Mouse (Mus musculus): ENCODE data around the gene Kbtbd6. TPM values are rescaled to one million over a fixed set of nuclear protein-coding genes. Genes with fewer than 3 reads are reported as not detected.

Gene Kbtbd6
- total and polyA plus RNA-seq, 3 experiments, result 0.12 TPM; not detected in 2

DNA sequence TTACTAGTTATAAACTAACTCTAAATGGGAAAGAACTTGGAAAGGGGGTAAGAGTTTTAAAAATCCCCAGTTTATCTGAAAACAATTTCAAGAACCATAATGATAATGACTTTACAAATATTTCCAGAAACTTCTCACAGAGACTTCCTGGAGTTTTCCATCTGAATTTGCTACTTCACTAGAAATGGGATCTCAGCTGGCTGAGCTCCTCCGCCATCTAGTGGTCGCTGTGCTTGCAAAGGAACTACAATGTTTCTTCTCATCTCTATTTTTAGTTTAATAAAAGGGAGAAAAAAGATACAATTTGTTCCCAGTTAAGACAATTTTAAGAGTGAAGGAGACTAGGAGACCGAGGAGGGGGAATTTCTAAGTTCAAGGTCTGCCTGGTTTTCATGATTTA lies 16.0 kb downstream of the Kbtbd6 start (continued):
- TF ChIP-seq ELF1 (IDR thresholded peaks at IDR 0.05; ENCODE audit: low read depth, low read length) (no peak), NELFE (IDR thresholded peaks at IDR 0.05; ENCODE audit: low read depth, low read length) (no peak), ZC3H11A (IDR thresholded peaks at IDR 0.05; ENCODE audit: low read depth, low read length) (peak; percentile 13; the same call in 1 of the 2 replicates), ZNF384 (IDR thresholded peaks at IDR 0.05; ENCODE audit: low read depth, low read length) (no peak), MAX (IDR thresholded peaks at IDR 0.05; ENCODE audit: low read length) (no peak), KAT2A (IDR thresholded peaks at IDR 0.05; ENCODE audit: insufficient replicate concordance, low read length) (no peak), RAD21 (IDR thresholded peaks at IDR 0.05; ENCODE audit: low read depth, low read length) (peak; percentile 72)

DNA sequence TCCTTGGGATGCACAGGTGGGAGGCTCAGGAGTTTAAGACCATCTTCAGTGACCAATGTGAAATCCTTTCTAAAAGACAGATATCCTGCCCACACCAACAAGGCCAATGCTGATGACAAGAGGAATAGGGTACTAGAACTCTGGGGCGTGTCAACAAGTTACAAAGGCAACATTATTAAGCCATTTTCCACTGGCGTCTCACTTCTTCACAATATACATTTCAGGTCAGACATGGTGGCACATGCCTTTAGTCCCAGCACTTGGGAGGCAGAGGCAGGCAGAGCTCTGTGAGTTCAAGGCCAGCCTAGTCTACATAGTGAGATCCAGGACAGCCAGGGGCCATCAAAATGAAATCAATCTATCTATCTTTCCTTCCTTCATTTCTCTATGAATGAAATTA lies 21.7 kb downstream of the Kbtbd6 start:
- Histone ChIP-seq H3K4me3 (replicated peaks in 1 of 3; ENCODE audit: low read depth in 2 of 3, low read length in 2 of 3, poor library complexity in 1 of 3) (no peak overlapping the region), H3K27me3 (replicated peaks) (no peaks in the 10 kb centered on the region), H3K9ac (ENCODE audit: insufficient read depth, low read depth) (no peak overlapping the region), H3K4me2 (ENCODE audit: insufficient read depth, low read depth, poor library complexity, severe bottlenecking) (no peak overlapping the region), H3K27ac (ENCODE audit: insufficient read depth, low read depth) (no peak overlapping the region), H3K79me2 (replicated peaks; ENCODE audit: control insufficient read depth, extremely low read depth, insufficient read depth, poor library complexity, severe bottlenecking) (no peaks in the 10 kb centered on the region), H3K9me3 (replicated peaks; ENCODE audit: low read length) (no peaks in the 10 kb centered on the region), H3K36me3 (replicated peaks in 1 of 2; ENCODE audit: control insufficient read depth in 1 of 2, insufficient read depth in 1 of 2, low read length in 1 of 2) (peaks cover 47 to 82% of the 10 kb centered on the region in 2 experiments), H3K4me1 (ENCODE audit: control insufficient read depth in 1 of 2, insufficient read depth in 2 of 2) (peaks cover 0 to 3% of the 10 kb centered on the region in 2 experiments; a peak in 1 of 4 replicates)
- dilution Hi-C loops (cut with MboI; ENCODE audit: extremely low pct_ligation_motif_present, extremely low pct_unique_long_range_greater_than_20kb, low sequenced_read_pairs) (no loop called here), in situ Hi-C loops (cut with MboI; ENCODE audit: low pct_ligation_motif_present, low pct_unique_long_range_greater_than_20kb, low sequenced_read_pairs) (no loop called here)
- no peak for DNase-seq (ENCODE audit: extremely low read depth)
- TF ChIP-seq TCF12 (IDR thresholded peaks at IDR 0.05; ENCODE audit: low read depth, low read length), result no peak
- TF ChIP-seq SIN3A (IDR thresholded peaks at IDR 0.05; ENCODE audit: low read length), result no peak
- no peak for TF ChIP-seq JUND (conservative IDR thresholded peaks at IDR 0.05; ENCODE audit: low read depth, low read length)
- no peak for TF ChIP-seq RAD21 (IDR thresholded peaks at IDR 0.05; ENCODE audit: low read depth, low read length)
- TF ChIP-seq ETS1 (conservative IDR thresholded peaks at IDR 0.05; ENCODE audit: low read depth, low read length), result no peak
- no peak for TF ChIP-seq EP300 (IDR thresholded peaks at IDR 0.05; ENCODE audit: low read length)
- no peak for TF ChIP-seq USF2 (conservative IDR thresholded peaks at IDR 0.05; ENCODE audit: low read depth, low read length)
- TF ChIP-seq SMC3 (IDR thresholded peaks at IDR 0.05; ENCODE audit: low read depth, low read length), result no peak
- no peak for TF ChIP-seq MEF2A (IDR thresholded peaks at IDR 0.05; ENCODE audit: borderline replicate concordance, low read depth, low read length)
- TF ChIP-seq KAT2A (IDR thresholded peaks at IDR 0.05; ENCODE audit: insufficient replicate concordance, low read length), result no peak

DNA sequence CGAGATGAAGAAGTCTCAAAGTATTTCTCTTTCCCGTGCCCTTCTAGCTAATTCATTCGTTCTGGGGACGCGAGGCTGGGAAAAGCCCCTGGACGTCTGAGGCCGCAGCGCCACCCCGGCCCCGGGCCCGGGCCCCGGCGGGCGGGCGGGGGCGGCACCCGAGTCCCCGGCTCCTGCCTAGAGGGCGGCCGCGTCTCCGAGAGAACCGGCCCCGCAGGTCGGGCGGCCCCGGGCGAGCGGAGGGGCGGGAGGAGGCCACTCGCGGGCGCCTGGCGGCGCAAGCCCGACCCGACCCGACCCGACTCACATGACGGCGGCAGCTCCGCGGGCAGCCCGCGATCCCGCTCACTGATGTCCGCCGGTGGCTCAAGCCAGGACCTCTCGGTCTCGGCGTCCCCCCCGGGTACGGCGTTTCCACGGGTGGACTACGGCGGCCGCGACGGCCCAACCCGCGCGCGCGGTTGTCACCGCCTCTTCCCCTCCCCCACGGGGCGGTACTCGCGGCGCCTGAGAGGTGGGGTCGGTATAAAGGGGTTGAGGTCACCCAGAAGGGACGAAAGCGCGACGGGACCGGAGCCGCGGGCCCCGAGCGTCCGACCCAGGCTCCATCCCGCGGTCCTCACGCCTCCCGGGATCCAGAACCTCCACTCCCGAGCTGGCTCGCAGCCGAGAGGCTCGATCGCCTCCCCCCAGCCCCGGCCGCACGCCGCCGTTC lies 29.1 kb downstream of the Kbtbd6 start, which contains the start of gene Elf1:
Gene Elf1, plus strand, starts transcription at position 571 of the 715 bp plus-strand sequence.
- DNase-seq (ENCODE audit: extremely low read depth), result peak; percentile 79
- in situ Hi-C loops (cut with MboI; ENCODE audit: low pct_ligation_motif_present, low pct_unique_long_range_greater_than_20kb, low sequenced_read_pairs), result no loop called here
- Histone ChIP-seq H3K36me3 (replicated peaks in 1 of 2; ENCODE audit: control insufficient read depth in 1 of 2, insufficient read depth in 1 of 2, low read length in 1 of 2) (peaks cover 10 to 23% of the 10 kb centered on the region in 2 experiments), H3K79me2 (replicated peaks; ENCODE audit: control insufficient read depth, extremely low read depth, insufficient read depth, poor library complexity, severe bottlenecking) (peaks cover 12% of the 10 kb centered on the region), H3K4me3 (replicated peaks in 1 of 3; ENCODE audit: low read depth in 2 of 3, low read length in 2 of 3, poor library complexity in 1 of 3) (peak within 1 kb of the TSS; percentile 83 to 95 (median 86)), H3K9me3 (replicated peaks; ENCODE audit: low read length) (no peaks in the 10 kb centered on the region), H3K27me3 (replicated peaks) (no peaks in the 10 kb centered on the region), H3K4me1 (ENCODE audit: control insufficient read depth in 1 of 2, insufficient read depth in 2 of 2) (peaks cover 6 to 21% of the 10 kb centered on the region in 2 experiments), H3K27ac (ENCODE audit: insufficient read depth, low read depth) (peak within 1 kb of the TSS; percentile 86), H3K9ac (ENCODE audit: insufficient read depth, low read depth) (peak within 1 kb of the TSS; percentile 87), H3K4me2 (ENCODE audit: insufficient read depth, low read depth, poor library complexity, severe bottlenecking) (peak within 1 kb of the TSS; percentile 62; the same call in 1 of the 2 replicates)
- dilution Hi-C loops (cut with MboI; ENCODE audit: extremely low pct_ligation_motif_present, extremely low pct_unique_long_range_greater_than_20kb, low sequenced_read_pairs), result no loop called here
- TF ChIP-seq PAX5 (IDR thresholded peaks at IDR 0.05; ENCODE audit: low read length) (no peak), ZC3H11A (IDR thresholded peaks at IDR 0.05; ENCODE audit: low read depth, low read length) (no peak), POLR2A (IDR thresholded peaks at IDR 0.05; ENCODE audit: low read depth, low read length) (peak; percentile 97), MAZ (IDR thresholded peaks at IDR 0.05; ENCODE audit: low read depth, low read length) (peak; percentile 62; the same call in 1 of the 2 replicates), BHLHE40 (IDR thresholded peaks at IDR 0.05; ENCODE audit: low read depth, low read length) (no peak), ZNF384 (IDR thresholded peaks at IDR 0.05; ENCODE audit: low read depth, low read length) (no peak), MAX (IDR thresholded peaks at IDR 0.05; ENCODE audit: low read length) (no peak), MYC (IDR thresholded peaks at IDR 0.05; ENCODE audit: low read depth, low read length) (no peak), CHD2 (IDR thresholded peaks at IDR 0.05; ENCODE audit: low read length) (peak; percentile 85), MXI1 (IDR thresholded peaks at IDR 0.05; ENCODE audit: low read depth, low read length) (peak; percentile 28; the same call in 1 of the 2 replicates), RCOR1 (conservative IDR thresholded peaks at IDR 0.05; ENCODE audit: low read depth, low read length) (no peak), NELFE (IDR thresholded peaks at IDR 0.05; ENCODE audit: low read depth, low read length) (peak; percentile 94), ZMIZ1 (IDR thresholded peaks at IDR 0.05; ENCODE audit: low read depth, low read length) (peak; percentile 94), SIN3A (IDR thresholded peaks at IDR 0.05; ENCODE audit: low read length) (peak; percentile 74), JUN (IDR thresholded peaks at IDR 0.05; ENCODE audit: insufficient read depth, low read depth, low read length) (no peak), TCF12 (IDR thresholded peaks at IDR 0.05; ENCODE audit: low read depth, low read length) (peak; percentile 82), CHD1 (IDR thresholded peaks at IDR 0.05; ENCODE audit: low read depth, low read length) (no peak), TBP (conservative IDR thresholded peaks at IDR 0.05; ENCODE audit: low read depth, low read length) (peak; percentile 87; the same call in 1 of the 2 replicates), USF1 (IDR thresholded peaks at IDR 0.05; ENCODE audit: low read depth, low read length) (no peak), ETS1 (conservative IDR thresholded peaks at IDR 0.05; ENCODE audit: low read depth, low read length) (no peak; the same call in 1 of the 2 replicates), RAD21 (IDR thresholded peaks at IDR 0.05; ENCODE audit: low read depth, low read length) (no peak)

All from CH12.LX (cell line).